Mouse (Mus musculus) kidney, embryonic 16.5 days (tissue): ENCODE data around the gene Fcmr. TPM values are rescaled to one million over a fixed set of nuclear protein-coding genes. Genes with fewer than 3 reads are reported as not detected.

Source experiments
- ATAC-seq: fragments of 200-750 bp; cut with Nextera tagmentation; 2 replicates; pipeline ENCODE4 v1.8.0; 2017; ENCODE audit warnings: moderate TSS enrichment; ENCODE audit not compliant: low FRiP score, low TSS enrichment
- H3K27ac ChIP-seq: fragments of 300-500 bp; sonication (generic); 2 replicates; pipeline ENCODE4 v1.5.1; 2014; ENCODE audit warnings: low read length
- H3K27me3 ChIP-seq: fragments of 300-500 bp; sonication (generic); 2 replicates; pipeline ENCODE4 v1.6.1; 2014; ENCODE audit warnings: low read length, control low read depth, mixed read lengths; ENCODE audit not compliant: insufficient read depth
- H3K36me3 ChIP-seq: fragments of 300-500 bp; sonication (generic); 2 replicates; pipeline ENCODE4 v1.6.1; 2014; ENCODE audit warnings: low read length, control low read depth, mixed read lengths; ENCODE audit not compliant: insufficient read depth
- H3K4me1 ChIP-seq: fragments of 300-500 bp; sonication (generic); 2 replicates; pipeline ENCODE4 v1.6.1; 2014; ENCODE audit warnings: low read length, control low read depth, mixed read lengths; ENCODE audit not compliant: insufficient read depth
- H3K4me2 ChIP-seq: fragments of 300-500 bp; sonication (generic); replicated peaks from 2 replicates; pipeline ENCODE4 v1.6.1; 2014; ENCODE audit warnings: low read depth, low read length
- H3K4me3 ChIP-seq: fragments of 300-500 bp; sonication (generic); 2 replicates; pipeline ENCODE4 v1.5.1; 2014; ENCODE audit warnings: mild to moderate bottlenecking, low read length
- H3K9ac ChIP-seq: fragments of 300-500 bp; sonication (generic); replicated peaks from 2 replicates; pipeline ENCODE4 v1.6.1; 2014; ENCODE audit warnings: low read length
- H3K9me3 ChIP-seq: fragments of 300-500 bp; sonication (generic); 2 replicates; pipeline ENCODE4 v1.6.1; 2016; ENCODE audit warnings: low read length, control low read depth
- WGBS: fragments of 180-500 bp; shearing (Covaris S2); extraction: QIAGEN DNeasy Blood & Tissue Kit; methylation state at CpG from one replicate; pipeline ENCODE4 v1.1.7; 2014; 5-methylcytosine and 5-hydroxymethylcytosine counted together
- polyA plus RNA-seq: library from polyadenylated mRNA; unstranded; fragments of >200 nt; fragmentation: Nextera tagmentation; extraction: Ambion mirVana; gene quantifications from 2 replicates; pipeline ENCODE4 v1.2.1, GENCODE M21; 2015

Gene Fcmr
- polyA plus RNA-seq, 1 experiment from 2014 or later, result 0.36 TPM

GRCm38 (mm10) chr1:130832230-130833149 lies 33.0 kb upstream of the Fcmr start:
- no peaks in the 10 kb centered on the region for H3K9me3 ChIP-seq
- H3K36me3 ChIP-seq, result no peaks in the 10 kb centered on the region
- peak overlapping the region; percentile 29; the same call in 1 of the 2 replicates for H3K27ac ChIP-seq
- H3K27me3 ChIP-seq, result no peaks in the 10 kb centered on the region
- H3K4me3 ChIP-seq, result no peak overlapping the region
- no peak overlapping the region for H3K4me2 ChIP-seq
- H3K4me1 ChIP-seq, result peaks cover 23% of the 10 kb centered on the region
- no peak overlapping the region for H3K9ac ChIP-seq
- ATAC-seq, result peak; percentile 83
- WGBS, result 49% methylated on average over 5 of the region's 5 CpGs

GRCm38 (mm10) chr1:130835161-130835936 lies 30.1 kb upstream of the Fcmr start:
- Histone ChIP-seq H3K36me3 (no peaks in the 10 kb centered on the region), H3K27me3 (no peaks in the 10 kb centered on the region), H3K9ac (no peak overlapping the region), H3K4me3 (no peak overlapping the region), H3K4me1 (peaks cover 22% of the 10 kb centered on the region), H3K27ac (no peak overlapping the region), H3K9me3 (no peaks in the 10 kb centered on the region), H3K4me2 (no peak overlapping the region)
- WGBS, result 84% methylated on average over 6 of the region's 6 CpGs
- no peak for ATAC-seq

DNA sequence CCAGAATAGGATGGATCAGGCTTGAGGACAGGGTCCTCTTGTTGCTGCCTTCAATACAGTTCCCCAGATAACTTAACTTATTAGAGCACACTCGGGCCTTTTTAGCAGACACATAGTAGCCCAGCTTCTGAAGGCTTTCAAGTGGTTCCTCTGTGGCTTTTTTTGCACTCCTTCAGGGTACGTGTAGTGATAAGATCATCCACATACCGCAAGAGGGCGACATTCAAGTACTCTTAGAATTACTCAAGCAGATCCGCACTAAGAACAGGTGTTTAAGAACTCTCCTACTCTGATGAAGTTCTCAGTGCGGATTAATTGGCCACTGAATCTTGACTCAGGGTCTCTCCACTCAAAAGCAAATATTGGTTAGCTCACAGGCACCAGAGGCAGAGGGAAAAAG lies 27.2 kb upstream of the Fcmr start:
- no peaks in the 10 kb centered on the region for H3K9me3 ChIP-seq
- no peak overlapping the region for H3K9ac ChIP-seq
- ATAC-seq, result no peak
- no peaks in the 10 kb centered on the region for H3K36me3 ChIP-seq
- peaks cover 12% of the 10 kb centered on the region for H3K4me1 ChIP-seq
- no peak overlapping the region for H3K4me2 ChIP-seq
- no peak overlapping the region for H3K27ac ChIP-seq
- no peak overlapping the region for H3K4me3 ChIP-seq
- WGBS, result 58% methylated on average over 6 of the region's 6 CpGs
- H3K27me3 ChIP-seq, result no peaks in the 10 kb centered on the region

DNA sequence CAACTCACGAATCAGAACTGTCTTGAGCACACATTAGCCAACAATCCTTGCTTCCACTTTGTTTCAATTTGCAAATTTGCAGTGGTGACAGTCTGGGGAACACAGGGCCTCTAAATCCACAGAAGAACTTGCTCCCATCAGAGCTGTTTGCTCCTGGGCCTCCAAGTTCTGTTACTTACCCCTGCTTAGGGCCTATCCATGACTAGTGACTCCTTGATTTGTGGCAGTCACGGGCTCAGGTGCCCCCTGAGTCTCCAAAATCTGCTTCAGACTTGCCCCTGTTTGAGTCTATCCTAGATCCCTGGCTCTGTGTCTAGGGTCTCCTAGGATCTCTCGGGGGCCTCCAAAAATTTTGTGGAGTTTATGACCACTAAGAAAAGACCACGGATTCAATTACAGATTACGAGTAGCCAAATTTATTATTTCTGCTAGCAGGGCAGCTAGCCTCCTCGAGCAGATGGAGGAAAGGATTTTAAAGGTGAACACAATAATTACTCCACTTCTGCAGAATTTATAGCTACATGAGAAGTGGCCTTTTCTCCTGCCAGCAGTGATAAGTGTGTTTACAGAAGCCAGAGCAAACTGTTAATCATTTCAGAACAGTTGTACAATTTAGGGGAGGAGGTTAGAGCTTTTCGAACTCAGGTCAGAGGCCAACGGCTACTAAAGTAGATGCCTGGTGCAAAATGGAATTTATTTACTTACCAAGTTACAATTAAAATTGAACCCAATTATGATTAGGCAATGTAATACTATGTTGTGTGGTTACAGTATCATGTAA lies 24.7 kb upstream of the Fcmr start:
- no peaks in the 10 kb centered on the region for H3K27me3 ChIP-seq
- H3K9ac ChIP-seq, result no peak overlapping the region
- WGBS, result 15% methylated on average over 8 of the region's 8 CpGs
- peaks cover 9% of the 10 kb centered on the region for H3K4me1 ChIP-seq
- no peak for ATAC-seq
- H3K9me3 ChIP-seq, result no peaks in the 10 kb centered on the region
- H3K27ac ChIP-seq, result no peak overlapping the region
- no peak overlapping the region for H3K4me2 ChIP-seq
- H3K4me3 ChIP-seq, result no peak overlapping the region
- no peaks in the 10 kb centered on the region for H3K36me3 ChIP-seq

- H3K36me3 ChIP-seq, result no peaks in the 10 kb centered on the region
- 56% methylated on average over 7 of the region's 7 CpGs for WGBS
- H3K4me3 ChIP-seq, result no peak overlapping the region
- H3K4me2 ChIP-seq, result no peak overlapping the region
- ATAC-seq, result no peak
- no peak overlapping the region for H3K27ac ChIP-seq
- H3K9ac ChIP-seq, result no peak overlapping the region
- peaks cover 9% of the 10 kb centered on the region for H3K4me1 ChIP-seq
- no peaks in the 10 kb centered on the region for H3K27me3 ChIP-seq
- no peaks in the 10 kb centered on the region for H3K9me3 ChIP-seq
Measured at GRCm38 (mm10) chr1:130841621-130842020, 23.8 kb upstream of the Fcmr start.

- H3K27ac ChIP-seq, result no peak overlapping the region
- WGBS, result 90% methylated on average over 7 of the region's 7 CpGs
- H3K4me2 ChIP-seq, result no peak overlapping the region
- H3K9me3 ChIP-seq, result no peaks in the 10 kb centered on the region
- H3K9ac ChIP-seq, result no peak overlapping the region
- no peak overlapping the region for H3K4me3 ChIP-seq
- peaks cover 9% of the 10 kb centered on the region for H3K4me1 ChIP-seq
- no peak for ATAC-seq
- H3K27me3 ChIP-seq, result no peaks in the 10 kb centered on the region
- H3K36me3 ChIP-seq, result no peaks in the 10 kb centered on the region
Measured at GRCm38 (mm10) chr1:130844516-130844915, 21.0 kb upstream of the Fcmr start.

DNA sequence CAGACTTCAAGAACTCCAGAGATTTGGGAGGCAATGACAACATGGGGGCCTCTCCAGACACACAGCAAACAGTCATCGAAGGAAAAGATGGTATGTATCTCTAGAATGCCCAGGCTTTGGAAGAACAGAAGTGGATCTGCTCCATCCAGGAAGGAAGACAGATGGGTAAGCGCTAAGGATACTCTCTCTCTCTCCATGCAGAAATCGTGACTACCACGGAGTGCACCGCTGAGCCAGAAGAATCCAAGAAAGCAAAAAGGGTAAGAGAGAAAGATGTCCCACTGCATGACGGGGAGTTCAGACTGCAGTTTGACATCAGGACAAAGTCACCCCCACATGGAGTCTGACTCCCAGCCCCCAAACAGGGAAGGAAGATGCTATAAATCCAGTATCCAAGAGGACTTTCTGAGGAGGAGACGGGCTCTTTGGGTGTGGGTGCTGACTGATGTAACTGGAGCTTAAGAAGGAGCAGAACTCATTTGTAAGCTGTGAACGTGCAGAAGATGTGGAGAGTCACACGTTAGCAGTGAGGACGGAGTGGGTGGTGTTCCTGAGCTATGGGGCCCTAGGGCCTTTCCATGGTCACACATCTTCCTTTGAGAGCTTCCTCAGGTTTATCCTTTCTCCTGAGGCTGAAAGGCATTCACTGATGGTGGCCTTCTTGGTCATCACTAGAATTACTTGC lies 15.8 kb upstream of the Fcmr start:
- H3K4me3 ChIP-seq, result no peak overlapping the region
- WGBS, result 83% methylated on average over 10 of the region's 10 CpGs
- no peaks in the 10 kb centered on the region for H3K27me3 ChIP-seq
- no peak overlapping the region for H3K27ac ChIP-seq
- no peak overlapping the region for H3K9ac ChIP-seq
- ATAC-seq, result no peak
- 0 out of 2 replicates have a peak, but pooled peaks cover 6% of the 10 kb centered on the region for H3K4me1 ChIP-seq
- no peak overlapping the region for H3K4me2 ChIP-seq
- no peaks in the 10 kb centered on the region for H3K9me3 ChIP-seq
- no peaks in the 10 kb centered on the region for H3K36me3 ChIP-seq

GRCm38 (mm10) chr1:130850405-130850804 lies 15.1 kb upstream of the Fcmr start:
- no peaks in the 10 kb centered on the region for H3K9me3 ChIP-seq
- 78% methylated on average over 5 of the region's 5 CpGs for WGBS
- no peak for ATAC-seq
- no peak overlapping the region for H3K9ac ChIP-seq
- no peak overlapping the region for H3K4me2 ChIP-seq
- H3K27me3 ChIP-seq, result no peaks in the 10 kb centered on the region
- H3K27ac ChIP-seq, result no peak overlapping the region
- H3K4me3 ChIP-seq, result no peak overlapping the region
- 0 out of 2 replicates have a peak, but pooled peaks cover 6% of the 10 kb centered on the region for H3K4me1 ChIP-seq
- H3K36me3 ChIP-seq, result no peaks in the 10 kb centered on the region

DNA sequence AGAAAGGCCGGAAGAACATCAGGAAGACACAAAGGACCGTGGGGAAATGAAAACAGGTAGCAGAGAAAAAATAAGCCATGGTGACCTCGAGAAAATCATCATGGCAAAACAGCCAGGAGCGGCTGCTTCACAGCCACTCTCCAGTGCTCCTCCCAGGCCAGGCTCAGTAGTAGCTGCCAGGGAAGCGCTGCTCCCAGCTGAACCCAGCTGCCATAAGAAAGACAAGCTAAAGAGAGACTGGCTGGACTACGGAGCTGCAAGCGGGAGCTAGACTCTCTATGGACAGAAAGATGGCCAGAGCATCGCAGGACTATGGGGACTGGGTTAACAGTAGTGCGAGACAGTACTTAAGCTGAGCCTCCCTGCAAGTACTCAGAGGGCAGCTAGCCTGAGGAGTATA lies 10.7 kb upstream of the Fcmr start:
- peak; percentile 57; the same call in 1 of the 2 replicates for ATAC-seq
- WGBS, result 84% methylated on average over 9 of the region's 9 CpGs
- Histone ChIP-seq H3K27me3 (no peaks in the 10 kb centered on the region), H3K4me2 (no peak overlapping the region), H3K27ac (no peak overlapping the region), H3K4me3 (no peak overlapping the region), H3K9ac (no peak overlapping the region), H3K9me3 (no peaks in the 10 kb centered on the region), H3K4me1 (0 out of 2 replicates have a peak, but pooled peaks cover 6% of the 10 kb centered on the region), H3K36me3 (no peaks in the 10 kb centered on the region)
